Mouse (Mus musculus): ENCODE data around the gene Fbxo44. TPM values are rescaled to one million over a fixed set of nuclear protein-coding genes. Genes with fewer than 3 reads are reported as not detected.

Fbxo44 gene
- polyA plus RNA-seq, 1 experiment from 2014 or later = 11.9 TPM

- WGBS = 1% methylated on average over 51 of the region's 55 CpGs
Measured at GRCm38 (mm10) chr4:148159544-148160435, 492 bp downstream of the Fbxo44 start.

GRCm38 (mm10) chr4:148158436-148159348, 1.6 kb downstream of the Fbxo44 start:
- Histone ChIP-seq H3K4me3 (ENCODE audit: low read depth, low read length) (peak overlapping the region; percentile 41), H3K4me1 (ENCODE audit: control insufficient read depth, insufficient read depth, low read length) (no peaks in the 10 kb centered on the region; the same call in 1 of the 2 replicates), H3K36me3 (ENCODE audit: control insufficient read depth, insufficient read depth, low read length) (no peaks in the 10 kb centered on the region; the same call in 1 of the 2 replicates), H3K4me2 (replicated peaks; ENCODE audit: low read depth, low read length) (peak overlapping the region; percentile 97), H3K9me3 (ENCODE audit: control insufficient read depth, low read depth, low read length) (no peaks in the 10 kb centered on the region), H3K9ac (replicated peaks; ENCODE audit: low read depth, low read length) (0 out of 2 replicates have a peak overlapping the region, but pooled peaks have one; percentile 34), H3K27ac (ENCODE audit: low read length) (no peak overlapping the region), H3K27me3 (ENCODE audit: control insufficient read depth, insufficient read depth, low read length) (peaks cover 18% of the 10 kb centered on the region)
- ATAC-seq (ENCODE audit: insufficient number of reproducible peaks, insufficient read depth, low FRiP score, low read depth) = no peak; the same call in 1 of the 2 replicates
- 34% methylated on average over 27 of the region's 27 CpGs for WGBS

More at GRCm38 (mm10) chr4:148159544-148160435, 492 bp downstream of the Fbxo44 start:
- H3K27me3 ChIP-seq (ENCODE audit: control insufficient read depth, insufficient read depth, low read length) = peaks cover 26% of the 10 kb centered on the region
- H3K9me3 ChIP-seq (ENCODE audit: control insufficient read depth, low read depth, low read length) = no peaks in the 10 kb centered on the region
- ATAC-seq (ENCODE audit: insufficient number of reproducible peaks, insufficient read depth, low FRiP score, low read depth) = peak; percentile 87
- peak overlapping the region; percentile 97 for H3K4me2 ChIP-seq (replicated peaks; ENCODE audit: low read depth, low read length)
- H3K9ac ChIP-seq (replicated peaks; ENCODE audit: low read depth, low read length) = peak overlapping the region; percentile 34; the same call in 1 of the 2 replicates
- H3K36me3 ChIP-seq (ENCODE audit: control insufficient read depth, insufficient read depth, low read length) = no peaks in the 10 kb centered on the region; the same call in 1 of the 2 replicates
- peak overlapping the region; percentile 41 for H3K4me3 ChIP-seq (ENCODE audit: low read depth, low read length)
- H3K4me1 ChIP-seq (ENCODE audit: control insufficient read depth, insufficient read depth, low read length) = no peaks in the 10 kb centered on the region; the same call in 1 of the 2 replicates
- no peak overlapping the region for H3K27ac ChIP-seq (ENCODE audit: low read length)

- WGBS = 70% methylated on average over 3 of the region's 3 CpGs
- no peak overlapping the region for H3K4me3 ChIP-seq (ENCODE audit: low read depth, low read length)
- H3K27me3 ChIP-seq (ENCODE audit: control insufficient read depth, insufficient read depth, low read length) = no peaks in the 10 kb centered on the region
- no peaks in the 10 kb centered on the region; the same call in 1 of the 2 replicates for H3K4me1 ChIP-seq (ENCODE audit: control insufficient read depth, insufficient read depth, low read length)
- H3K9me3 ChIP-seq (ENCODE audit: control insufficient read depth, low read depth, low read length) = no peaks in the 10 kb centered on the region
- no peaks in the 10 kb centered on the region; the same call in 1 of the 2 replicates for H3K36me3 ChIP-seq (ENCODE audit: control insufficient read depth, insufficient read depth, low read length)
- no peak for ATAC-seq (ENCODE audit: insufficient number of reproducible peaks, insufficient read depth, low FRiP score, low read depth)
- H3K4me2 ChIP-seq (replicated peaks; ENCODE audit: low read depth, low read length) = no peak overlapping the region
- H3K27ac ChIP-seq (ENCODE audit: low read length) = no peak overlapping the region
- H3K9ac ChIP-seq (replicated peaks; ENCODE audit: low read depth, low read length) = no peak overlapping the region
Measured at GRCm38 (mm10) chr4:148154982-148155381, 5.3 kb downstream of the Fbxo44 start.

- ATAC-seq (ENCODE audit: insufficient number of reproducible peaks, insufficient read depth, low FRiP score, low read depth) = no peak
- no peaks in the 10 kb centered on the region; the same call in 1 of the 2 replicates for H3K36me3 ChIP-seq (ENCODE audit: control insufficient read depth, insufficient read depth, low read length)
- H3K9ac ChIP-seq (replicated peaks; ENCODE audit: low read depth, low read length) = no peak overlapping the region
- 88% methylated on average over 4 of the region's 4 CpGs for WGBS
- no peak overlapping the region for H3K27ac ChIP-seq (ENCODE audit: low read length)
- H3K4me3 ChIP-seq (ENCODE audit: low read depth, low read length) = no peak overlapping the region
- no peak overlapping the region for H3K4me2 ChIP-seq (replicated peaks; ENCODE audit: low read depth, low read length)
- no peaks in the 10 kb centered on the region for H3K9me3 ChIP-seq (ENCODE audit: control insufficient read depth, low read depth, low read length)
- H3K27me3 ChIP-seq (ENCODE audit: control insufficient read depth, insufficient read depth, low read length) = no peaks in the 10 kb centered on the region
- H3K4me1 ChIP-seq (ENCODE audit: control insufficient read depth, insufficient read depth, low read length) = no peaks in the 10 kb centered on the region; the same call in 1 of the 2 replicates
Measured at GRCm38 (mm10) chr4:148154006-148154405, 6.3 kb downstream of the Fbxo44 start.

GRCm38 (mm10) chr4:148152547-148152946, 7.7 kb downstream of the Fbxo44 start:
- 82% methylated on average over 5 of the region's 5 CpGs for WGBS
- ATAC-seq (ENCODE audit: insufficient number of reproducible peaks, insufficient read depth, low FRiP score, low read depth) = no peak
- H3K4me2 ChIP-seq (replicated peaks; ENCODE audit: low read depth, low read length) = no peak overlapping the region
- H3K27me3 ChIP-seq (ENCODE audit: control insufficient read depth, insufficient read depth, low read length) = no peaks in the 10 kb centered on the region
- H3K4me3 ChIP-seq (ENCODE audit: low read depth, low read length) = no peak overlapping the region
- no peaks in the 10 kb centered on the region for H3K4me1 ChIP-seq (ENCODE audit: control insufficient read depth, insufficient read depth, low read length)
- H3K9me3 ChIP-seq (ENCODE audit: control insufficient read depth, low read depth, low read length) = no peaks in the 10 kb centered on the region
- H3K36me3 ChIP-seq (ENCODE audit: control insufficient read depth, insufficient read depth, low read length) = no peaks in the 10 kb centered on the region
- H3K27ac ChIP-seq (ENCODE audit: low read length) = no peak overlapping the region
- H3K9ac ChIP-seq (replicated peaks; ENCODE audit: low read depth, low read length) = no peak overlapping the region

GRCm38 (mm10) chr4:148151267-148152168, 8.8 kb downstream of the Fbxo44 start, which contains the start of gene Fbxo6:
TSS of gene Fbxo6 (minus strand) at chr4:148152140.
- peak within 1 kb of the TSS; percentile 61 for H3K4me3 ChIP-seq (ENCODE audit: low read depth, low read length)
- peak within 1 kb of the TSS; percentile 85 for H3K27ac ChIP-seq (ENCODE audit: low read length)
- peak within 1 kb of the TSS; percentile 93 for H3K4me2 ChIP-seq (replicated peaks; ENCODE audit: low read depth, low read length)
- no peaks in the 10 kb centered on the region for H3K27me3 ChIP-seq (ENCODE audit: control insufficient read depth, insufficient read depth, low read length)
- H3K36me3 ChIP-seq (ENCODE audit: control insufficient read depth, insufficient read depth, low read length) = no peaks in the 10 kb centered on the region
- ATAC-seq (ENCODE audit: insufficient number of reproducible peaks, insufficient read depth, low FRiP score, low read depth) = peak; percentile 86
- no peaks in the 10 kb centered on the region for H3K4me1 ChIP-seq (ENCODE audit: control insufficient read depth, insufficient read depth, low read length)
- WGBS = 1% methylated on average over 64 of the region's 67 CpGs
- no peaks in the 10 kb centered on the region for H3K9me3 ChIP-seq (ENCODE audit: control insufficient read depth, low read depth, low read length)
- H3K9ac ChIP-seq (replicated peaks; ENCODE audit: low read depth, low read length) = peak within 1 kb of the TSS; percentile 38

GRCm38 (mm10) chr4:148150953-148151266, 9.4 kb downstream of the Fbxo44 start:
- Histone ChIP-seq H3K4me2 (replicated peaks; ENCODE audit: low read depth, low read length) (peak overlapping the region; percentile 93), H3K27ac (ENCODE audit: low read length) (no peak overlapping the region), H3K4me1 (ENCODE audit: control insufficient read depth, insufficient read depth, low read length) (no peaks in the 10 kb centered on the region), H3K4me3 (ENCODE audit: low read depth, low read length) (peak overlapping the region; percentile 61), H3K9ac (replicated peaks; ENCODE audit: low read depth, low read length) (no peak overlapping the region), H3K27me3 (ENCODE audit: control insufficient read depth, insufficient read depth, low read length) (no peaks in the 10 kb centered on the region), H3K36me3 (ENCODE audit: control insufficient read depth, insufficient read depth, low read length) (no peaks in the 10 kb centered on the region), H3K9me3 (ENCODE audit: control insufficient read depth, low read depth, low read length) (no peaks in the 10 kb centered on the region)
- ATAC-seq (ENCODE audit: insufficient number of reproducible peaks, insufficient read depth, low FRiP score, low read depth) = no peak; the same call in 1 of the 2 replicates
- WGBS = 20% methylated on average over 3 of the region's 3 CpGs
